Mouse (Mus musculus) kidney, embryonic 14.5 days (tissue): ENCODE measurements at regions not wholly inside any gene's neighbourhood (a gene's known extent, or its start where the extent isn't known, plus 50 kb on each side); places are given as distances from the start of the nearest gene placed in this dataset.

ENCODE experiments used
- ATAC-seq: fragments of 200-750 bp; cut with Nextera tagmentation; 2 replicates; pipeline ENCODE4 v1.8.0; 2017; ENCODE audit warnings: moderate number of reproducible peaks, mild to moderate bottlenecking, moderate TSS enrichment, moderate library complexity; ENCODE audit not compliant: low FRiP score, low TSS enrichment
- H3K27ac ChIP-seq: fragments of 300-500 bp; sonication (generic); 2 replicates; pipeline ENCODE4 v1.5.1; 2014; ENCODE audit warnings: low read depth, mild to moderate bottlenecking, low read length, moderate library complexity, mixed read lengths
- H3K27me3 ChIP-seq: fragments of 300-500 bp; sonication (generic); 2 replicates; pipeline ENCODE4 v1.6.1; 2014; ENCODE audit warnings: mild to moderate bottlenecking, low read length; ENCODE audit not compliant: control insufficient read depth, insufficient read depth
- H3K36me3 ChIP-seq: fragments of 300-500 bp; sonication (generic); 2 replicates; pipeline ENCODE4 v1.6.1; 2014; ENCODE audit warnings: low read length, mixed read lengths; ENCODE audit not compliant: control insufficient read depth, insufficient read depth
- H3K4me1 ChIP-seq: fragments of 300-500 bp; sonication (generic); 2 replicates; pipeline ENCODE4 v1.6.1; 2014; ENCODE audit warnings: low read length, mixed read lengths; ENCODE audit not compliant: control insufficient read depth, insufficient read depth
- H3K4me2 ChIP-seq: fragments of 300-500 bp; sonication (generic); replicated peaks from 2 replicates; pipeline ENCODE4 v1.6.1; 2014; ENCODE audit warnings: low read depth, mild to moderate bottlenecking, low read length
- H3K4me3 ChIP-seq: fragments of 300-500 bp; sonication (generic); 2 replicates; pipeline ENCODE4 v1.5.1; 2014; ENCODE audit warnings: mild to moderate bottlenecking, low read length
- H3K9ac ChIP-seq: fragments of 300-500 bp; sonication (generic); 2 replicates; pipeline ENCODE4 v1.6.1; 2014; ENCODE audit warnings: low read depth, mild to moderate bottlenecking, low read length, moderate library complexity
- H3K9me3 ChIP-seq: fragments of 300-500 bp; sonication (generic); 2 replicates; pipeline ENCODE4 v1.6.1; 2016; ENCODE audit warnings: low read length; ENCODE audit not compliant: control insufficient read depth
- WGBS: fragments of 180-500 bp; shearing (Covaris S2); extraction: QIAGEN DNeasy Blood & Tissue Kit; methylation state at CpG from one replicate; pipeline ENCODE4 v1.1.7; 2014; 5-methylcytosine and 5-hydroxymethylcytosine counted together

DNA sequence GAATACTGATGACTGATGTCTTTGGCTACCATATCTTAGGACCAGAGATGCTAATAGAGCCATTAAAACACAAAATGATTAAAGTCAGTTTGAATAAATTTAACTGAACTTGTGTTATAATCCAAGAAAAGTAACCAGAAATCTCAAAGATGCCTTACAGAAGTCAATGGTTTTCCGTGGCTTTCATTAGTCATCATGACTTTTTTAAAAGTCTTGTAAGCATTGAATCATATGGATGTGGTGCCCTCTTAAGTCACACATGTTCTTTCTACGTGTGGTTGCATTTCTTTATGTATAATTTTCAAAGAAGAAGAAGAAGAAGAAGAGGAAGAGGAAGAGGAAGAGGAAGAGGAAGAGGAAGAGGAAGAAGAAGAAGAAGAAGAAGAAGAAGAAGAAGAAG, 178.2 kb downstream of the Mreg start:
- Histone ChIP-seq H3K36me3 (no peaks in the 10 kb centered on the region), H3K4me2 (no peak overlapping the region), H3K4me1 (peaks cover 18% of the 10 kb centered on the region; the same call in 1 of the 2 replicates), H3K9ac (no peak overlapping the region), H3K9me3 (no peaks in the 10 kb centered on the region), H3K27ac (no peak overlapping the region), H3K27me3 (no peaks in the 10 kb centered on the region), H3K4me3 (no peak overlapping the region)
- 67% methylated on average over 2 of the region's 2 CpGs for WGBS
- no peak for ATAC-seq

DNA sequence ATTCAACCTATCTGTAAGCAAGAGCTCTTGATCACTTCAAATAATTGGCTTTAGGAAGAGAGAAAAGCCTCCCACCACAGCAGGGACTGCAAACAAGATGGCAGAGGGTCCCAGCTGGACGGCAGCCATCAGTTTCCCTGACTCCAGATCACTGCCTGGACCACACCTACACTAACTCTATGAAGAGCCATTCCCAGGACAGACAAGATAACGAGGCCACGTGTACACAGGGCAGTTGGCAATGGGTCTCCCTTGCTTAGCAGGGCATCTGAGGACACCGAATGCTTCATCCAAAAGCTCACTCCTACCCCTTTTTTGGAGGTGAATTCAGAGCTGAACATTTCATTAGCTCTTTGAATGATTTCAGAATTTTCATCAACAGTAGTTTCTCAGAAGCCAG, 179.9 kb downstream of the Mreg start:
- WGBS, result 82% methylated on average over 4 of the region's 4 CpGs
- H3K27ac ChIP-seq, result no peak overlapping the region
- H3K9me3 ChIP-seq, result no peaks in the 10 kb centered on the region

DNA sequence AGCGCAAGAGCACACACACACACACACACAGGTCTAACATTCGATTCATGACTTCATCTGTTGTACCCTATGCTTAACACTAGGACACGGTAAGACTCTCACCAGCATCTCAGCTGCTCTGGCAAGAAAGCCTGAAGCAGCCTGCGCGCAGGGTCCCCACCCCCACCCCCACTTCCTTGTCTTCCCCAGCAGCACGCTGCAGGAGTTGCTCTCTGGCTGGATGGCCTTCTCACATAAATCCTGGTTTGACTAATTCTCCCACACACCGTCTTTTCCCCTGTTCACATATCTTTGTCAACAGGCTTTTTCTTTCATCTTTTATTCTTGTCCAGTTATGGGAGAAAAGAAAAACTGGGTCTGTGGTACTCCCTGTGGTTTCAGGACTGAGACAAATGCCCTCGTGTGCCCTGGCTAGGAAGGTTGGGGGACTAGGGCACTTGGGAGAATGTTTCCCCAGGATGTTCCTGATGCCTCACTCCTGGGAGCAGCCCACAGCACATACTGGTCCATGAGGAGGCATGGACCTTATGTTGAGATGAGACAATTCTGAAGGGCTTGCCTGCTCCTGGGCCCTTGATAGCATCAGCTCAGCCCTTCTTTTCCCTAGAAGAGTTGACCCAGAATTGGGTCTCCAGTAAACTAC, 181.2 kb downstream of the Mreg start:
- Histone ChIP-seq H3K4me3 (no peak overlapping the region), H3K9me3 (no peaks in the 10 kb centered on the region), H3K9ac (no peak overlapping the region), H3K36me3 (no peaks in the 10 kb centered on the region), H3K27ac (peak overlapping the region; percentile 47; the same call in 1 of the 2 replicates), H3K27me3 (no peaks in the 10 kb centered on the region), H3K4me2 (no peak overlapping the region), H3K4me1 (peaks cover 18% of the 10 kb centered on the region; the same call in 1 of the 2 replicates)
- peak; percentile 86 for ATAC-seq
- WGBS, result 24% methylated on average over 8 of the region's 8 CpGs

More for the DNA sequence above, 179.9 kb downstream of the Mreg start:
- Histone ChIP-seq H3K4me2 (no peak overlapping the region), H3K4me1 (peaks cover 18% of the 10 kb centered on the region; the same call in 1 of the 2 replicates), H3K9ac (no peak overlapping the region), H3K36me3 (no peaks in the 10 kb centered on the region), H3K4me3 (no peak overlapping the region), H3K27me3 (no peaks in the 10 kb centered on the region)
- no peak for ATAC-seq

DNA sequence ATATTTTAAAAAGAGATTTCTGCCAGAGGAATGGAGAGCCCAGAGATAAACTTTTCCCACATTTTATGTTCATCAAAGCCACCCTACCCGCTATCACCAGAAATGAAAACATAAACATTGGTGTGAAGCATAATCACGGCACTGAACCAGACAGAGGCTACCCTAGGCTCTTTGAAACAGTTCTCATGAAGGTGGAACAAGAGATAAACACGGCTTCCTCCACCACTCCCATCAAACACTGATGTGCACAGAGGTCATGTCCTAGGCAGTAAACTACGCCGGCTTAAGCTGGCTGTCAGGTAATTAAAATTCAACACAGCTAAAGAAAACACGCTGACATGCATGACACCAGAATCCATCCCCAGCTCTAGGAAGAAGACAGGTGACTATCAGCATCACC, 182.5 kb downstream of the Mreg start:
- 29% methylated on average over 6 of the region's 6 CpGs for WGBS
- Histone ChIP-seq H3K9me3 (no peaks in the 10 kb centered on the region), H3K4me2 (no peak overlapping the region), H3K9ac (no peak overlapping the region), H3K27me3 (no peaks in the 10 kb centered on the region), H3K27ac (no peak overlapping the region), H3K36me3 (no peaks in the 10 kb centered on the region), H3K4me1 (peaks cover 18% of the 10 kb centered on the region; the same call in 1 of the 2 replicates), H3K4me3 (no peak overlapping the region)
- 0 out of 2 replicates have a peak, but pooled peaks have one; percentile 45 for ATAC-seq

DNA sequence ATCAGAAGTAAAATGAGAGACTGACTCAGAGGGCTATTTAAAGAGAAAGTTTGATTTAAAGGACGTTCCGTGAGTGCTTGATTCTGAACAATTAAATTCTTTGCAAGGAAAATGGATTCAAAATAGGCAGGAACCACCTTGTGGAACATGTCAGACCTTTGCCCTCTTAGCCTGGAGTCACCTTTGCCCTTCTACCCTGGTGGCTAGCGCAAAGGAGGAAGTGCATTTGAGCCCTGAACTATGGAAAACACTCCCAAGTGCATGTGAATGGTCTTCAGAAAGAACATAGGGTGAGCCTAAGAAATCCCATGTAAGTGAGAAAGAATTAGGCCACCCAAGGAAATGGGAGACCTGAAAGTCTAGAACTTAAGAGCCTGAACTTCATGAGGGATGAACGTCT, 185.2 kb downstream of the Mreg start:
- Histone ChIP-seq H3K4me2 (no peak overlapping the region), H3K4me1 (peaks cover 18% of the 10 kb centered on the region; the same call in 1 of the 2 replicates), H3K9me3 (no peaks in the 10 kb centered on the region), H3K9ac (no peak overlapping the region), H3K36me3 (no peaks in the 10 kb centered on the region), H3K27me3 (no peaks in the 10 kb centered on the region), H3K4me3 (no peak overlapping the region), H3K27ac (no peak overlapping the region)
- 80% methylated on average over 4 of the region's 4 CpGs for WGBS
- no peak for ATAC-seq

DNA sequence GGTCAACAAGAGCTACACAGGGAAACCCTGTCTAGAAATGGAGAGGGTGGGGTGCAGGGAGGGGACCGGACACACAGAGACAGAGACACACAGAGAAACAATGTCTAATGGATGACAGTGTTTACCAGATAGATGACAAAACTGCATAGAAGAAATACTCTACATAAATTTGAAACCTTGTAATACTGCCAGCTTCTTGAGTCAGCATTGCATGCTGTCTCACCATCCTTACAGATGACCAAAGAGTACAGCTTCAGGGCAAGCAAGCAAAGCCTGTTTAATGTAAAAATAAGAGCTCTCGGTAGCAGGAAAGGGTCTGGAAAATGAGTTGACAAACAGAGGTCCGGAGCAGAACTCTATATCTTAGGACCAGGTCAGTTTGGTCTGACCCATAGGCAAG, 189.5 kb downstream of the Mreg start:
- H3K4me2 ChIP-seq, result no peak overlapping the region
- no peaks in the 10 kb centered on the region for H3K4me1 ChIP-seq
- H3K27me3 ChIP-seq, result no peaks in the 10 kb centered on the region
- 75% methylated on average over 3 of the region's 3 CpGs for WGBS
- no peak overlapping the region for H3K27ac ChIP-seq
- no peak for ATAC-seq
- no peaks in the 10 kb centered on the region for H3K9me3 ChIP-seq
- no peak overlapping the region for H3K4me3 ChIP-seq
- H3K36me3 ChIP-seq, result no peaks in the 10 kb centered on the region
- H3K9ac ChIP-seq, result no peak overlapping the region

GRCm38 (mm10) chr1:72018479-72019222, 193.5 kb downstream of the Mreg start:
- no peak overlapping the region for H3K4me3 ChIP-seq
- 62% methylated on average over 4 of the region's 4 CpGs for WGBS
- no peak overlapping the region for H3K9ac ChIP-seq
- H3K27ac ChIP-seq, result peak overlapping the region; percentile 67; the same call in 1 of the 2 replicates
- no peaks in the 10 kb centered on the region for H3K27me3 ChIP-seq
- no peak for ATAC-seq
- H3K36me3 ChIP-seq, result no peaks in the 10 kb centered on the region
- H3K4me1 ChIP-seq, result 0 out of 2 replicates have a peak, but pooled peaks cover 3% of the 10 kb centered on the region
- no peak overlapping the region for H3K4me2 ChIP-seq
- H3K9me3 ChIP-seq, result no peaks in the 10 kb centered on the region

DNA sequence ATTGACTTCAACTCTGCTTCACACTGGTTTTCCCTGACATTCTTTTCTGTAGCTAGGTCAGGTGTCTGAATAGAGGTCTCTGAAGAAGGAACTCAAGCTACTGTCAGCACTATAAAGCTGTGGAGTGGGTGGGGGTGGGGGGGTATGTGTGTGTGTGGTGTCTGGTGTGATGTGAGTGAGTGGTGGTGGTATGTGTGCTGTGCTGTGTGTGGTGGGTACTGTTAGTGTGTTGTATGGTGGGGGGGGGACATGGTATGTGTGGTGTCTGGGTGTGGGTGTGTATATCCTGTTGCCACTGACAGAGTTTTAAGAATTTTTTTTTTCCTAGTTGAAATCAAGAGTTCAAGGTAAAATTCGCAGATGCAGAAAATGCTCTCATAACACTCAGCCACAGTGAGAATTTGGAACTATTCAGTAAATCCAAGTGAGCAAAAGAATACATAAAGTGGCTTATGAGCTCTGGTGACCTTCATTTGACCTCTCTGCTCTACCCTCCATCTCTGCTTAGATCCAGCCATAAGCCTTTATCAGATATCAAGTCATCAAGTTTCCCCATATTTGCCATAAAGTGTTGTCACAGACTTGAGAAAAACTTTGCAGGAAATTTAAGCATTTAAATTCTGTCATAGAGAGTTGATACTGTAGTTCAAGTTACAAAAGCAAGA, 194.2 kb downstream of the Mreg start:
- H3K4me3 ChIP-seq, result no peak overlapping the region
- H3K36me3 ChIP-seq, result no peaks in the 10 kb centered on the region
- H3K9me3 ChIP-seq, result no peaks in the 10 kb centered on the region
- no peak for ATAC-seq
- H3K4me2 ChIP-seq, result no peak overlapping the region
- no peaks in the 10 kb centered on the region for H3K27me3 ChIP-seq
- 64% methylated on average over 1 of the region's 1 CpGs for WGBS
- no peak overlapping the region for H3K9ac ChIP-seq
- no peak overlapping the region for H3K27ac ChIP-seq
- 0 out of 2 replicates have a peak, but pooled peaks cover 3% of the 10 kb centered on the region for H3K4me1 ChIP-seq

- no peaks in the 10 kb centered on the region for H3K36me3 ChIP-seq
- peak overlapping the region; percentile 51; the same call in 1 of the 2 replicates for H3K27ac ChIP-seq
- WGBS, result 95% methylated on average over 4 of the region's 4 CpGs
- H3K9ac ChIP-seq, result no peak overlapping the region
- H3K4me1 ChIP-seq, result 0 out of 2 replicates have a peak, but pooled peaks cover 3% of the 10 kb centered on the region
- no peak overlapping the region for H3K4me3 ChIP-seq
- ATAC-seq, result no peak
- H3K9me3 ChIP-seq, result no peaks in the 10 kb centered on the region
- H3K27me3 ChIP-seq, result no peaks in the 10 kb centered on the region
- H3K4me2 ChIP-seq, result no peak overlapping the region
These were observed 196.6 kb downstream of the Mreg start for GRCm38 (mm10) chr1:72015471-72015870.
